Mouse (Mus musculus) stomach, embryonic 14.5 days (tissue): ENCODE results near the gene Tlr9. TPM values are rescaled to one million over a fixed set of nuclear protein-coding genes. Genes with fewer than 3 reads are reported as not detected.

Experiments
- ATAC-seq: fragments of 200-750 bp; cut with Nextera tagmentation; 2 replicates; pipeline ENCODE4 v1.8.0; 2017; ENCODE audit warnings: low read depth, moderate TSS enrichment; ENCODE audit not compliant: insufficient number of reproducible peaks, insufficient read depth, low FRiP score
- H3K27ac ChIP-seq: fragments of 300-500 bp; sonication (generic); 2 replicates; pipeline ENCODE4 v1.5.1; 2014; ENCODE audit warnings: mild to moderate bottlenecking, low read length, moderate library complexity, mixed read lengths
- H3K27me3 ChIP-seq: fragments of 300-500 bp; sonication (generic); 2 replicates; pipeline ENCODE4 v1.6.1; 2014; ENCODE audit warnings: low read length, control low read depth, mixed read lengths; ENCODE audit not compliant: control insufficient read depth, insufficient read depth
- H3K36me3 ChIP-seq: fragments of 300-500 bp; sonication (generic); 2 replicates; pipeline ENCODE4 v1.6.1; 2014; ENCODE audit warnings: mild to moderate bottlenecking, control low read depth, low read length, moderate library complexity, mixed read lengths; ENCODE audit not compliant: control insufficient read depth, insufficient read depth
- H3K4me1 ChIP-seq: fragments of 300-500 bp; sonication (generic); 2 replicates; pipeline ENCODE4 v1.6.1; 2014; ENCODE audit warnings: low read length, control low read depth, mixed read lengths; ENCODE audit not compliant: control insufficient read depth, insufficient read depth
- H3K4me2 ChIP-seq: fragments of 300-500 bp; sonication (generic); replicated peaks from 2 replicates; pipeline ENCODE4 v1.6.1; 2014; ENCODE audit warnings: low read depth, low read length, control low read depth
- H3K4me3 ChIP-seq: fragments of 300-500 bp; sonication (generic); 2 replicates; pipeline ENCODE4 v1.5.1; 2014; ENCODE audit warnings: low read depth, low read length, control low read depth
- H3K9ac ChIP-seq: fragments of 300-500 bp; sonication (generic); replicated peaks from 2 replicates; pipeline ENCODE4 v1.6.1; 2014; ENCODE audit warnings: low read depth, mild to moderate bottlenecking, control low read depth, low read length, moderate library complexity, mixed read lengths
- H3K9me3 ChIP-seq: fragments of 300-500 bp; sonication (generic); 2 replicates; pipeline ENCODE4 v1.6.1; 2016; ENCODE audit warnings: low read depth, low read length, control low read depth; ENCODE audit not compliant: control insufficient read depth
- WGBS: fragments of 180-500 bp; shearing (Covaris S2); extraction: QIAGEN DNeasy Blood & Tissue Kit; methylation state at CpG from one replicate; pipeline ENCODE4 v1.1.7; 2014; 5-methylcytosine and 5-hydroxymethylcytosine counted together
- polyA plus RNA-seq: library from polyadenylated mRNA; unstranded; fragments of >200 nt; fragmentation: Nextera tagmentation; extraction: Ambion mirVana; gene quantifications from 2 replicates; pipeline ENCODE4 v1.2.1, GENCODE M21; 2014

Gene Tlr9
- polyA plus RNA-seq, 1 experiment from 2014 or later = 0.13 TPM

DNA sequence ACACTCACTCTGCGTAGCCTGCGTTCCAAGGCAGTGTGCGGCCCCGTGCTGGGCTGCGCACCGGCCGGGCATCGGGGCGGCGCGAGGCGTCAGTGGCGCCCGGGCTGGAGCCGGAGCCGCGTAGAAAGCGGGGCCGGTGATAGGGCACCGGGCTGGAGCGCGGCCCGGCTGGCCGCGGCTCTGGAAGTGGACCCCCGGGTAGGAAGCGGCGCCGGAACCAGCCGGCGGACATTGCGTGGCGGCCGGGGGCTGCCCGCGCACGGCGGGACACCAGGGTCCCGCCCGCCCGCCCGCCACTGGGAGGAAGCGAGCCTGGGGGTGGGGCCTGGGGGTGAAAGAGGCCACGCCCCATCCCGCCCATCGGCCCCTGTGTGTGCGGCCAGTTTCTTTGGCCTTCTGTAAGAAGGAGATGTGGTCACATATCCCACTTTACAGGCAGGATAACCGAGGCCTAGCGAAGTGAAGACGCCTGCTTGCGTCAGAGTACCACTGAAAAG is 23.4 kb upstream of the Tlr9 start:
- Histone ChIP-seq H3K4me3 (peak overlapping the region; percentile 54), H3K27ac (no peak overlapping the region), H3K27me3 (no peaks in the 10 kb centered on the region), H3K36me3 (peaks cover 14% of the 10 kb centered on the region; the same call in 1 of the 2 replicates), H3K9ac (peak overlapping the region; percentile 64), H3K4me1 (peaks cover 22% of the 10 kb centered on the region), H3K9me3 (no peaks in the 10 kb centered on the region), H3K4me2 (peak overlapping the region; percentile 68)
- peak; percentile 64 for ATAC-seq
- under 1% methylated on average over 48 of the region's 51 CpGs for WGBS

DNA sequence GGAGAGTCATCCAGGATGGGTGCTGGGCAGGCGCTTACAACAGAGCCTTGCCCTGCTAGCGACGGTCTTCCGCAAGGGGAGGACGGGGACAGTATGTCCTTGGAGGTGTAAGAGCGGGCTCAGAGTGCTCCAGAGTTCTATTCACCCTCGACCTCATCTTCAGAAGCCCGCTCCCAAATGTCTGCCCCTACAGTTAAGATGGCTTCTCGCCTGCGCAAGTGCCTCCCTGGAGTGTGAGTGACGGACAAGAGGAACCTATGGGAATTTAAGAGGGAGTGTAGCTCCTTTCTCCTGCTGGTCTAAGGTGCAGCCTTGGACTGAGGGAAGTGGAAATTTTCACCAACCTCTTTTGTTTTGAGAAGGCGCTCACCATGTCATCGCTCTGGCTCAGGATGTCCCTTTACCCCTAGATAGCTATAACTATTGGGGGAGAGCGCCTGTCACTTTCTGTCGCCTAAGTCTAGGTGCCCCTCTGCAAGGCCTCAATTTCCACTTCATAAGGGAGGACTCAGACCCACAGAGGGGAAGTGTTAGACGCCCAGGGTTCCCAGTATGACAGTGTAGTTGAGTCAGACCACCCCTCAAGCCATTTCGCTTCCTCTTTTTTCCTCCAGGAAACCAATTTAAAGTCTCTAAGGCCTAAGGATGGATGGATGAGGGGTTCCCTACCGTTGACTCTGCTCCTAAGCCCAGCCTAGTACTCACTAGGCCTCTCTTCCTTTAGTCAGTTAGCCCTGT is 22.7 kb upstream of the Tlr9 start, which contains the start of gene Ppm1m:
Gene Ppm1m (minus strand): TSS at position 212 of the 738 bp plus-strand sequence.
- no peak within 1 kb of the TSS for H3K27ac ChIP-seq
- H3K4me1 ChIP-seq = peaks cover 27% of the 10 kb centered on the region
- H3K4me2 ChIP-seq = peak within 1 kb of the TSS; percentile 68
- H3K36me3 ChIP-seq = peaks cover 14% of the 10 kb centered on the region; the same call in 1 of the 2 replicates
- H3K9ac ChIP-seq = peak within 1 kb of the TSS; percentile 64
- H3K27me3 ChIP-seq = no peaks in the 10 kb centered on the region
- peak within 1 kb of the TSS; percentile 54 for H3K4me3 ChIP-seq
- 44% methylated on average over 18 of the region's 18 CpGs for WGBS
- H3K9me3 ChIP-seq = no peaks in the 10 kb centered on the region
- ATAC-seq = no peak

DNA sequence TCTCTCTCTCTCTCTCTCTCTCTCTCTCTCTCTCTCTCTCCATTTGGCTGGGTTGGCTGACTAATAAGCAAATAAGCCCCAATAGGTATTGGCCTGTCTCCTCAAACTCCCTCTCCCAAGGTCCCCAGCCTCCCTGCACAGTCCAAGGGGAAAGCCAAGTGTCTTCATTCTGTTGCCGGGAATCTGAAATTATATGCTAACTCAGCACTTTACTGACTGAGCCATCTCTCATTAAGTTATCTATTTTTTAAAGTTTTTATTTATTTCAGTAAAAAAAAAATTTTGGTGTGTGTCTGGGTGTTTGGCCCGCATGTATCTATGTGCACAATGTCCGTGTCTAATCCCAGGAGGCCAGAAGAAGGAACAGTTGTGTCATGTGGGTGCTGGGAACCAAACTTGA is 20.5 kb upstream of the Tlr9 start:
- Histone ChIP-seq H3K27me3 (no peaks in the 10 kb centered on the region), H3K9ac (no peak overlapping the region; the same call in 1 of the 2 replicates)

DNA sequence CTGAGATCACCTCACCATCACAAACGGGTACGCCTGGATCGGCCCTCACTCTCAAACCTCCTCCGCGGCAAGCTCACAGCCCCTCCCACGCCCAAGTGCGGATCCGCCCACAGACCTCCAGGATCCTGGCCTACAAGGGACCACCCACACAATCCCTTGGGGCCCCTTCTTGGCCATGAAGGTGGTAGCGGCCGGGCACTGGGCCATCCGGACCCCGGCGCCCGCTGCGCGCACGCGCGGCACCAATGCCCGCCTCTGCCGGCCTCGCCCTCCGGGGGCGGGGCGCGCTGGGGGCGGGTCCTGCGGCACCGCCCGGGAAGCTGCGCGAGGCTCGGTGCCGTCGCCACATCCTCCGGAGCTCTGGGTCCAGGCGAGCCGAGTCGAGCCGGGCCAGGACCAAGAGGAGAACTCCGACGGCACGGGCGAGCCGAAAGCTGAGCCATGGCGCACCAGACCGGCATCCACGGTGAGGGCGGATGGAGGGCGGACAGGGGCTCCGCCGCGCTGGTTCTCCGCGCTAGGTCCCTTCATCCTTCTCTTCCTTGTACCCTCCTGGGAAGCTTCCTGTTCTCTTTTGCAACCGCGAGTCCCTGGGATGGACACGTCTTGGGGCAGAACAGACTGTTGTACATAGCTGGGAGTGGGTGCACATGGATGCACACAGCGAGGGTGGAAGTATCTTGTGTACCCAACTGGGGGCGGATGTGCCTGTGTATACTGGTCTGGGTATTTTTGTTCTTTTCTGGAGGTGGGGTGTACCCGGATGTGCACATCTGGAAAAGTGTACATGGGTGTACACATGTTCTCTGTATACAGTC is 19.4 kb upstream of the Tlr9 start, which contains the start of gene Twf2:
Gene Twf2 (plus strand): TSS at position 290 of the 818 bp plus-strand sequence.
- H3K4me2 ChIP-seq = peak within 1 kb of the TSS; percentile 57
- H3K27ac ChIP-seq = peak within 1 kb of the TSS; percentile 67
- peak; percentile 88 for ATAC-seq
- peaks cover 24% of the 10 kb centered on the region for H3K4me1 ChIP-seq
- H3K4me3 ChIP-seq = peak within 1 kb of the TSS; percentile 71
- no peaks in the 10 kb centered on the region for H3K27me3 ChIP-seq
- peaks cover 2% of the 10 kb centered on the region for H3K36me3 ChIP-seq
- peak within 1 kb of the TSS; percentile 65 for H3K9ac ChIP-seq
- WGBS = 1% methylated on average over 57 of the region's 61 CpGs
- H3K9me3 ChIP-seq = no peaks in the 10 kb centered on the region

More for the DNA sequence above, 20.5 kb upstream of the Tlr9 start:
- 80% methylated on average over 3 of the region's 3 CpGs for WGBS
- ATAC-seq = no peak
- peak overlapping the region; percentile 57 for H3K4me2 ChIP-seq
- no peaks in the 10 kb centered on the region; the same call in 1 of the 2 replicates for H3K36me3 ChIP-seq
- H3K9me3 ChIP-seq = no peaks in the 10 kb centered on the region
- peaks cover 27% of the 10 kb centered on the region for H3K4me1 ChIP-seq
- 0 out of 2 replicates have a peak overlapping the region, but pooled peaks have one; percentile 48 for H3K27ac ChIP-seq
- no peak overlapping the region for H3K4me3 ChIP-seq

DNA sequence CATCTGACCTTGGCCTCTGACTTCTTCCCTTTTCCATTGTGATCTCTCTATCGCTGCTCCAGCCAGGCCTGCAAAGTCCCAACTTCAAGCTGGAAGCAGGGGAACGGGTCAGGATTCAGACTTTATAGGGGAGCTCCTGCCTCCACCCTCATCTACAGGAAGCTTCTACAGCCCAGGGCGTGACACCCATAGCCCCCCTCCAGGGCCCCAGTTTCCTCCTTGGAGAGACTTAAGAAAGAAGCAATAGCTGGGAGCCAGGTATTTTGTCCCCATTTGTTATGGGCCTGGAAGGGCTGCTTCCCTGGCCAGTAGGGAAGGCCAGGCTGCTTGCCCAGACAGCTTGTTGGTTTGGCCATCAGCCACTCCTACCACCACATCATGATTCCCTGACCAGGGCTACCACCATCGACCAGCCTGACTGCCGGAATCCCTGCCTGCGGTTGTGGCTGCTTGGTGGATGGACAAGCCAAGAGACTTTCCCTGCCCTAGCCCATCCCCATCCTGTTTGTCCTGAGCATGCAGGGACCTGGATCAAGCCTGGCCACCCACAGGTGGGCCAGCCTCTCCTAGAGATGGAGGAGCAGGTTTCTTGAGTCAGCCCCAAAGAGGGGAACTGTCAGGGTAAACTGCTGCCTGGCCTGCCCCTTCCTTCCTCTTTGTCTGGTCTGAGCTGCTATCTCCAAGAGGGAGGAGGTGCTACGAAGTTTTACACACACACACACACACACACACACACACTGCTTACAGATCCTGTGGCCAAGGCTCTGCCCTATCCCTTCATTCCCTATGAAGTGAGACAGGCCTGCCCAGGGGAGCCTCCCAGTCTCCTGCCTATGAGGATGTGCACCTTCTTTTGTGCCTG is 18.2 kb upstream of the Tlr9 start:
- Histone ChIP-seq H3K27ac (no peak overlapping the region), H3K4me2 (peak overlapping the region; percentile 57), H3K36me3 (peaks cover 7% of the 10 kb centered on the region), H3K4me3 (peak overlapping the region; percentile 71), H3K27me3 (no peaks in the 10 kb centered on the region), H3K4me1 (peaks cover 17% of the 10 kb centered on the region), H3K9me3 (no peaks in the 10 kb centered on the region), H3K9ac (no peak overlapping the region; the same call in 1 of the 2 replicates)
- no peak for ATAC-seq
- WGBS = 71% methylated on average over 7 of the region's 7 CpGs

DNA sequence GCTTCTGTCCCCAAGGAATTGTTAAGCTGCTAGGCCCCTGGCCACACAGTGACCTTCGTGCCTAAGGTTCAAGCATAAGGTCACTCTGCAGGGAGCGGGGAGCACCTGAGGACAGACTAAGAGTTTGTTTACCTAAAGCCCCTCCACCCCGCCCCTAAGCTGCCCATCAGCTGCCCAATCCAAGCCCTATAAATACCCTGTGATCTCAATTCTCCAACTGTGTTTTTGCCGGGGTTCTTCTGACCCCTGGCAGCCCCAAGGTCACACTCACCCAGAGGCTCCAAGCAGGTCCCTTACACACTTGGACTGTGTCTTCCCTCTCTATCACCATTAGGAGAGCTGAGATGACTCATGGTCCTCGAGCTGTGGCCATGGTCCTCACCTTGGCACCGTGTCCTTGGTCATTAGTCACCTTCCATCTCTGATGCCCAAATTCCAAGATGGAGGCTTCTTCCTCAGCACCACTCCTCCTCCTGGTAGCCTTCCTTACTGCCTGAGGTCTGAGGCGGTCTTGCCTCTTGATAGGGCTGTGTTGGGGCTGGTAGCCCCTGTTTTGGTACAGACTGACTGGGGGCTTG is 16.6 kb upstream of the Tlr9 start:
- Histone ChIP-seq H3K9me3 (no peaks in the 10 kb centered on the region), H3K36me3 (peaks cover 7% of the 10 kb centered on the region), H3K4me1 (peaks cover 13% of the 10 kb centered on the region), H3K4me3 (no peak overlapping the region), H3K4me2 (no peak overlapping the region), H3K27me3 (no peaks in the 10 kb centered on the region), H3K9ac (no peak overlapping the region), H3K27ac (no peak overlapping the region)
- ATAC-seq = no peak
- 76% methylated on average over 7 of the region's 7 CpGs for WGBS

DNA sequence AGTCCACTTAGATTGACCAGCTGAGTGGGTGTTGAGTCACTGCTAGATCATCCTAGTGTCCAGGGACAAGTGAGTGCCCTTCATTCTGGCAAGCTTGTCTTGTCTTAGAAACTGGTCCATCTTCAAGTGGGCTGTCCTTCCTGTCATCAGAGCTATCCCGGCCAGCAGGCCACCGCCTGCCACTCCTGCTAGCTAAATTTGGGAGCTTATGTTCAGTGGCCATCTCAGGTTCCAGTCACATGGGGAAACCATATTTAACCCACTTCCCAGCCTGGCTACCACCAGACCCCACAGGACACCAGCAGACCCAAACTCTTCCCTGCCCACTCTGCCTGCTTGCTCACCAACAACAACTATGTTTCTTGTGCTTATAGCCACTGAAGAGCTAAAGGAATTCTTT is 15.9 kb upstream of the Tlr9 start:
- no peak for ATAC-seq
- 67% methylated on average over 2 of the region's 2 CpGs for WGBS
- H3K9me3 ChIP-seq = no peaks in the 10 kb centered on the region
- H3K27ac ChIP-seq = no peak overlapping the region
- H3K4me2 ChIP-seq = no peak overlapping the region
- H3K4me3 ChIP-seq = no peak overlapping the region
- H3K36me3 ChIP-seq = peaks cover 7% of the 10 kb centered on the region
- no peaks in the 10 kb centered on the region for H3K27me3 ChIP-seq
- peaks cover 13% of the 10 kb centered on the region for H3K4me1 ChIP-seq
- H3K9ac ChIP-seq = no peak overlapping the region
